Mouse (Mus musculus) MEL (cell line): ENCODE data around the gene Herpud2.

Source experiments
- CHD2 ChIP-seq: IDR thresholded peaks from 2 replicates; pipeline ENCODE4 v1.6.1; 2011; ENCODE audit warnings: low read length, improper control_type of control experiment
- CTCF ChIP-seq, 3 experiments: IDR thresholded peaks in 2 of 3; conservative IDR thresholded peaks in 1 of 3; 2 replicates each; pipeline ENCODE4 v1.5.1; 2011 to 2012; ENCODE audit warnings: low read length in 3 of 3, low read depth in 2 of 3, mild to moderate bottlenecking in 2 of 3, improper control_type of control experiment in 1 of 3, inconsistent platforms in 1 of 3, mixed read lengths in 1 of 3, moderate library complexity in 1 of 3; ENCODE audit not compliant: control insufficient read depth in 1 of 3, insufficient read depth in 1 of 3, poor library complexity in 1 of 3, severe bottlenecking in 1 of 3
- EP300 ChIP-seq, 2 experiments: IDR thresholded peaks; 2 replicates each; pipeline ENCODE4 v1.6.1; 2011; ENCODE audit warnings: improper control_type of control experiment in 2 of 2, low read length in 2 of 2, low read depth in 1 of 2, mild to moderate bottlenecking in 1 of 2
- GATA1 ChIP-seq: IDR thresholded peaks from 2 replicates; pipeline ENCODE4 v1.6.1; 2011; ENCODE audit warnings: low read depth, low read length, improper control_type of control experiment
- MYB ChIP-seq: IDR thresholded peaks from 2 replicates; pipeline ENCODE4 v1.6.1; 2011; ENCODE audit warnings: mild to moderate bottlenecking, low read depth, low read length, improper control_type of control experiment
- POLR2A ChIP-seq, 2 experiments: IDR thresholded peaks; 2 replicates each; pipeline ENCODE4 v1.6.1; 2011 to 2012; ENCODE audit warnings: low read length in 2 of 2, mild to moderate bottlenecking in 2 of 2, control low read depth in 1 of 2, improper control_type of control experiment in 1 of 2, low read depth in 1 of 2, moderate library complexity in 1 of 2; ENCODE audit not compliant: control insufficient read depth in 1 of 2, insufficient read depth in 1 of 2, poor library complexity in 1 of 2
- TAL1 ChIP-seq: IDR thresholded peaks from 2 replicates; pipeline ENCODE4 v1.6.1; 2012; ENCODE audit warnings: mild to moderate bottlenecking, inconsistent platforms, low read length, moderate library complexity, mixed read lengths
- USF1 ChIP-seq: IDR thresholded peaks from 2 replicates; pipeline ENCODE4 v1.6.1; 2014; ENCODE audit warnings: low read depth, mild to moderate bottlenecking, inconsistent platforms, low read length, improper control_type of control experiment, moderate library complexity
- ZC3H11A ChIP-seq: IDR thresholded peaks from 2 replicates; pipeline ENCODE4 v1.6.1; 2012; ENCODE audit warnings: low read depth, mild to moderate bottlenecking, inconsistent platforms, low read length, improper control_type of control experiment
- ZNF384 ChIP-seq: IDR thresholded peaks from 2 replicates; pipeline ENCODE4 v1.6.1; 2012; ENCODE audit warnings: low read depth, mild to moderate bottlenecking, inconsistent platforms, low read length, improper control_type of control experiment

DNA sequence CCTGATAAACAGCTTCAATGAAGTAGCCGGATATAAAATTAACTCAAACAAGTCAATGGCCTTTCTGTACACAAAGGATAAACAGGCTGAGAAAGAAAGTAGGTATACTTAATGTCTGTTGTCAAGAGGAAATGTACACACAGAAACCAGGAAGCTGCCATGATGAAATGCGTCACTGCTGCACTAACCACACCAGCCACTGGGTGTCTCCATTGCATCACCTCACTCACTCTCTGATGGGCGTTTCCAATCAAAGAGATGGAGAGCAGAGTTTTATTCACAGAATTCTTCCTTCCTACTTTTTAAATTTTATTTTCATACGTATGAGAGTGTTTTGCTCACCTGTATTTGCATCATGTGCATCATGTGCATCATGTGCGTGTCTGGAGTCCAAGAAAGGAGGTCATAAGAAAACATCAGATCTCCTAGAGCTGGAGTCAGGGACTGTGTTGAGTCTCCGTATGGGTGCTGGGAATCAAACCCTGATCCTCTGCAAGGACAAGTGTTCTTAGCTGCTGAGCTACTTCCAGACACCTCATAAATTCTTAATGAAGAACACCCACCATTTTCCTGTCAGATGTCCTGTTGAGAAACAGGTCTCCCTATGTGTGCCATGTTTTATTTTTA, 16.0 kb upstream of the Herpud2 start:
- peak; percentile 85 to 94 (median 87) for TF ChIP-seq CTCF (IDR thresholded peaks at IDR 0.05 in 2 of 3, conservative IDR thresholded peaks at IDR 0.05 in 1 of 3; ENCODE audit: control insufficient read depth in 1 of 3, insufficient read depth in 1 of 3, low read depth in 2 of 3, low read length in 3 of 3, poor library complexity in 1 of 3, severe bottlenecking in 1 of 3)
- no peak; the same call in 1 of the 2 replicates for TF ChIP-seq GATA1
- no peak for TF ChIP-seq CHD2
- no peak for TF ChIP-seq USF1
- TF ChIP-seq TAL1, result no peak
- TF ChIP-seq POLR2A (IDR thresholded peaks at IDR 0.05; ENCODE audit: control insufficient read depth in 1 of 2, insufficient read depth in 1 of 2, low read depth in 1 of 2, low read length in 2 of 2, poor library complexity in 1 of 2), result no peak
- peak; percentile 93 for TF ChIP-seq ZC3H11A
- no peak for TF ChIP-seq ZNF384
- TF ChIP-seq EP300 (IDR thresholded peaks at IDR 0.05; ENCODE audit: low read depth in 1 of 2, low read length in 2 of 2), result no peak
- TF ChIP-seq MYB, result no peak
